Mouse (Mus musculus) bone marrow macrophage, adult 2 months (primary cell): ENCODE measurements around the gene Gm14226.

ENCODE experiments used
- CTCF ChIP-seq: IDR thresholded peaks from 2 replicates; pipeline ENCODE4 v1.5.1; 2012; ENCODE audit warnings: low read depth, mild to moderate bottlenecking, low read length, moderate library complexity
- POLR2A ChIP-seq: IDR thresholded peaks from 2 replicates; pipeline ENCODE4 v1.6.1; 2012; ENCODE audit warnings: mild to moderate bottlenecking, low read depth, low read length, borderline replicate concordance

GRCm38 (mm10) chr2:155032938-155033710 is 15.1 kb downstream of the Gm14226 start:
- TF ChIP-seq POLR2A: no peak
- TF ChIP-seq CTCF: no peak
